Mouse (Mus musculus) ovary, postnatal 14 days (tissue): ENCODE measurements around the gene Cyp3a11.
"Not testable (repeated sequence)": the region's sequence is repeated elsewhere in the genome, so short reads cannot be mapped to it uniquely, and the experiment has no call there.

Experiments used
- DNase-seq: peaks from one replicate; pipeline ENCODE4 v3.0.0; 2022; ENCODE audit warnings: low spot score

The Cyp3a11 gene

DNA sequence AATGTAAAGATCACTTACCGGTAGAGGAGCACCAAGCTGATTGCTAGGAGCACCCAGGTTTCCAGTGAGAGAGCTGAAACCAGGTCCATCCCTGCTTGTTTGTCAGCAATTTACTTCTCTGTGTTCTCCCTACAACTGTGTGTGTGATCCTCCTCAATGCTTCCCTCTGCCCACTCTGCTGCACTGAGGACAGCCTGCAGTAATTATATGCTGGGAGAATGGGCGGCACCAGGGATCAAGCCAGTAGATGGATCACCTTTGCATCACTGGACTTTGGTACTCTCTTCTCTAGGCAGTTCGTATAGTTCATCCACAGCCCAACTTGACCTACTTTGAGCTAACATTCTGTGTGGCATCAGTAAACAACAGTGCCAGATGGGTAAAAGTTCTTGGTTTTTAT lies at the start of gene Cyp3a11:
Gene Cyp3a11 (minus strand): TSS at position 277 of the 400 bp plus-strand sequence.
- DNase-seq = no peak

DNA sequence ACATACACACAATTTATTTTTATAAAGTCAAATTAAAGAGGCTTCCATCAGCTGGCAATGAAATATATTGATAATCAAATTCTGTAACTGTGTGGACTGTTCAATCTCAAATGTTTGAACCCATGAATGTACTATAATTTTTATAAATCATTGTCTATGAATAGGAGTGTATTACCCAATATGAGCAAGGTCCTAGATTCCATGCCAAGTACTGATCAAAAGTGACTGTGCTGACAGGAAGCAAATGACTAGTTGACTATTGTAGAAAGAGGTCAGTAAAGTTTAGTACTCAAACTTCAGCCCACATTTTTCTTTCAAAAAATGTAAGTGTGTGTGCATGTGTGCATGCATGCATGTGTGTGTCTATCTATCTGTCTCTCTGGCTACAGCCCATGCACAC lies 33.1 kb upstream of the Cyp3a11 start:
- no peak for DNase-seq

DNA sequence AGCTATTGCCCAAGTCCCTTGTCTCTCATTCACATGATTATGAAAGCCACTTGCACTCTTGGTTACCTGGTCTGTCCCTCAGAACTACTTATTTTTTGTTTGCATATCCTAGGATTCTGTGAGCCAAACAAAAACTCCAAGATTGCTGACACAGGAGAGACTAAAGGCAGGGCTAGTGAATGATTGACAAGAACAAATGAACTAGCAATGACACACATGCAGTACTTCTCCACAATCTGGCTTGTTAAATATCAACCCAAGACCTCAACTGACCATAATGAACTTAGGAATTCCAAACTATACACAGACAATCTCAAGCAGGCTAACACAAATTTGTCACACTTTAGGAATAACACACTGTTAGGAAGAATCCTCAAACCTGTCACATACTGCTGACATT lies 32.0 kb upstream of the Cyp3a11 start:
- DNase-seq = no peak

DNA sequence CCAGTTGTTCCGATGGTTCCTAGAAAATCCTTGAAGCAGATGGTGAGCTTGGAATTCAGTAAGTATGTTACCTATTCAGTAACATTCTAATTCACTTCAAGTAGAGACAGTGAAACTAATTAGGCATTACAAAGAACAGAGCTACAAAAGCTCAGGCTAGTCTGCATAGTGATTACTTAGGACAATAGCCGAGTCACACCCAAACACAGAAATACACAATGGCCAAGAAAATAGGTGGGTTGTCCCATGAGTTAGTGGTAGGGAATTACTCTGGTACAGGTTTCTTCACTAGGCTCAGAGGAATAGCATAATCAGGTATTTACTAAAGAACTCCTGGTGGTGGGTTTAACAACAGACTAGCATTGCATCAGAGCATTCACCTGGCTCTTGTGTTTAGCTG lies 27.2 kb upstream of the Cyp3a11 start:
- DNase-seq = not testable (repeated sequence)

DNA sequence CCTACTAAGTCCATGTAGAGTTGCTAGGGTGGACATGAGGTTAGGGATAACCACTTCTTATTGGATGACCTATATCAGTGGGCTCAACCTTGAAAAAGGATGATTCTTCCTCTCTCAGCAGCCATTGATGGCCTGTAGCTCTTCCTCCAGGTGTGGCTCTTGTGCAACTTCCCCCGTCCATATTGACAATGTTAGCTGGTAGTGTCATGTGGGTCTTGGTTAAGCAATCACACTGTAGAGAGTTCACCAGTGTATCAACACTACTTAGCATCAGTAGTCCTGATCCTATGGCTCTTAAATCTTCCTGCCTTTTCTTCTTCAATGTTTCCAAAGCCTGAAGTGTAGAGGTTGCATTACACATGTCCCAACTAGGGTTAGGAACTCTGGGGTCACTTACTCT lies 24.8 kb upstream of the Cyp3a11 start:
- no peak for DNase-seq

DNA sequence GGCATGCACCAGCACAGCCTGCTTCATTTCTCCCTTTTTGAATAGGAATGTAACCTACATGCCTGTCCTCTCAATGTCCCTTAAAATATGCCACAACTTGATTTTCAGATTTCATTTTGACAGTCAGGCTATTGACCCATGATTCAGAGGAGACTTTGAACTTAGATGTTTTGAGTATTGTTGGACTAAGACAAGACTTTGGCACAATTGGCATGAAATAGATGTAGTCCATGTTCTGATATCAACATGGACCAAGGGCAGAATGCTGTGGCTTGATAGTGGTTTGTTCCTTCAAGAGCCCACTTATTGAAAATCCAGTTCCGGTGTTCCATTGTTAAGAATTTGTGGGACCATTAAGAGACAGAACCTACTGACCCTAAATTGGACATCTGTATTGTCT lies 23.6 kb upstream of the Cyp3a11 start:
- no peak for DNase-seq

DNA sequence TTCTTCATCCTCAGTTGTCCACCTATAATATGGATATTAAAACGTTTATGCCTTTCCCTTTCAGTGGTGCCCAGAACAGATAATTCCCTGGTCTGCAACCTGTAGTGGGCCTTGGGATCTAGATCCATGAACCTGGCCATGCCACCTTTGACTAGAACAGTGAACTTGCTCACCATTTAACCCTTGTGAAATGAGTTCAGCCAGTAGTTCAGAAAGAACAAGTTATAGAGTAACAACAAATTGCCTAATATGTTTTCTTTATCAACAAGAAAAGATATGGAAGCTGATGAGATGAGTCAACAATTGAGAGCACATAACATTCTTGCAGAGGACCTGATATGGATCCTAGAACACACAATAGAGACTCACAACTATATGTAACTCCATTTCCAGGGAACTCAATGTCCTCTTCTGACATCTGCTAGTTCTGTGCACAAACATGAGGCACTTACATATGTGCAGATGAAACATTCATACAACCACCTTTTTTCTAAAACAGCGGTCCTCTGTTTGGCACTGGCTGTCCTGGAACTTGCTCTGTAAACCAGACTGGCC lies 20.7 kb upstream of the Cyp3a11 start:
- DNase-seq = no peak

DNA sequence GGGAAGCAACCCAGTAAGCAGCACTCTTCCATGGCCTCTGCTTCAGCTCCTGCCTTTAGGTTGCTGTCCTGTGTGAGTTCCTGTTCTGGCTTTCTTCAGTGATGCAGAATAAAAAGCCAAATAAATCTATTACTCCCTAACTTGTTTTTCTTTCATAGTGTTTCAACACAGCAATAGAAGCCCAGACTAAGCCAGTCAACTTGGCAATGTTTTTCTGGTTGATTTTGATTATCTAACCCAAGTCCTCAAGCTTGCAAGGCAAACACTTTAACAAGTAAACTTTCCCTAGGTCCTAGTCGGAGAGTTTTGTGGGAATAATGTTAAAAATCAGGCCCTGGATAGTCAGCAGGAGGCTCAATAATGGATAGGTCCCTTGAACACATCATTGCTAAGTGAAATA lies 17.5 kb upstream of the Cyp3a11 start:
- DNase-seq = no peak

DNA sequence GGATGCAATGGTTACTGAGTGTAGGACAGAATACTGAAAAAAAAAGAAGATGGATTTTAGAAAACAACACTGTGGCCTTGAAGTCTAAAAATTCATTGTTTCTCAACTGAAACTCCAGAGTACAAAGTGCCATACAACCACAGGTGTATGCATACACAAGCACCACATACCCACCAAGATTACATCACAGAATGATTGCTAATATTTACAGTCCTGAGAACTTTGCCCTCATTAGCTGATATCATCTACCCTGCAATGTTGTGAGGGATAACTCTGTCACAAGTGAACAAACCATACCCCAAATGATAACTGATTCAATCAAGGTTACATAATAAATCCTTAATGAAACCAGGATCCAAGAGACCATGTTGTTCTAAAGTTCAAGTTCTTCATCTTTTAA lies 1.4 kb upstream of the Cyp3a11 start:
- DNase-seq = no peak

DNA sequence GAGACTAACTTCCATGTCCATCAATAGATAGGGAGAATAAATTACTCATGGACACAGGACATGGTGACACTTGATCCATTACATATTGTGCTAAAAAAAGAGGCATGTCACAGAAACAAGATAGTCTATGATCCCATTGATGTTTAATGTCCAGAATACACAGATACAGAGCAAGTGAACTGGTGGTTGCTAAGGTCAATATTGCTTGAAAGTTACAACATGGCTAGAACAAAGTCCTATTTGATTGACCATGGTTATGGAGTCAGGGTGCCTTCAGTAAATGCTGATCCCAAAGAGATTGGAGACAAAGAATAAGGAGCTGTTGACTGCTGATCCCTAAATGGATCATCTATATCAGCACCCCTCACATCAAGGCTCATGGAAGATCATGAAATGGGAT lies 12.3 kb downstream of the Cyp3a11 start:
- DNase-seq = not testable (repeated sequence)

DNA sequence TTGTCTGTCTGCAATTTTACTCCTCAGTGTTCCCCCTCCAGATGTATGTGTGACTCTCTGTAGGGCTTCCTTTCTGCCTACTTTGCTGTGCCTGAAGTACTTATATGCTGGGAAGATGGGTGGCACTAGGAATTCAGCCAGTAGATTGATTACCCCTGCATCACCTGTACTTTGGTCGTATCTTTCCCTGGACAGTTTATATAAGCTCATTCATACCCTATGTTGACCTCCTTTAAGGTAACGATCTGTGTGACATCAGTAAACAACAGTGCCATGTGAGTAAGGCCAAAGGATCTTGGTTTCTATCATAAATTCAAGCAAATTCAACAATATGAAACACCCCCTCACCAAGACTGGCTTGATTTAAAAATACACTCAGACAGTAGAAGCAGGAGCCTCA lies 74.0 kb downstream of the Cyp3a11 start, which contains the start of gene Cyp3a44:
Gene Cyp3a44 (minus strand): TSS at position 79 of the 400 bp plus-strand sequence.
- not testable (repeated sequence) for DNase-seq
